Mouse (Mus musculus) thymus, postnatal 0 days (tissue): ENCODE data around the gene Gucy1a1. TPM values are rescaled to one million over a fixed set of nuclear protein-coding genes. Genes with fewer than 3 reads are reported as not detected.
A peak's percentile ranks its signal among the peaks of the same experiment; 100 is the strongest.
"Not testable (repeated sequence)": the region's sequence is repeated elsewhere in the genome, so short reads cannot be mapped to it uniquely, and the experiment has no call there.

Experiments
- DNase-seq: peaks from one replicate; pipeline ENCODE4 v3.0.0-alpha.2; 2015; ENCODE audit warnings: low spot score
- polyA plus RNA-seq: library from polyadenylated mRNA; unstranded; fragments of >200 nt; fragmentation: Nextera tagmentation; extraction: Ambion mirVana; gene quantifications from 2 replicates; pipeline ENCODE4 v1.2.1, GENCODE M21; 2015

Gucy1a1 gene
- polyA plus RNA-seq = 2.8 and 2.9 TPM in 2 replicates

DNA sequence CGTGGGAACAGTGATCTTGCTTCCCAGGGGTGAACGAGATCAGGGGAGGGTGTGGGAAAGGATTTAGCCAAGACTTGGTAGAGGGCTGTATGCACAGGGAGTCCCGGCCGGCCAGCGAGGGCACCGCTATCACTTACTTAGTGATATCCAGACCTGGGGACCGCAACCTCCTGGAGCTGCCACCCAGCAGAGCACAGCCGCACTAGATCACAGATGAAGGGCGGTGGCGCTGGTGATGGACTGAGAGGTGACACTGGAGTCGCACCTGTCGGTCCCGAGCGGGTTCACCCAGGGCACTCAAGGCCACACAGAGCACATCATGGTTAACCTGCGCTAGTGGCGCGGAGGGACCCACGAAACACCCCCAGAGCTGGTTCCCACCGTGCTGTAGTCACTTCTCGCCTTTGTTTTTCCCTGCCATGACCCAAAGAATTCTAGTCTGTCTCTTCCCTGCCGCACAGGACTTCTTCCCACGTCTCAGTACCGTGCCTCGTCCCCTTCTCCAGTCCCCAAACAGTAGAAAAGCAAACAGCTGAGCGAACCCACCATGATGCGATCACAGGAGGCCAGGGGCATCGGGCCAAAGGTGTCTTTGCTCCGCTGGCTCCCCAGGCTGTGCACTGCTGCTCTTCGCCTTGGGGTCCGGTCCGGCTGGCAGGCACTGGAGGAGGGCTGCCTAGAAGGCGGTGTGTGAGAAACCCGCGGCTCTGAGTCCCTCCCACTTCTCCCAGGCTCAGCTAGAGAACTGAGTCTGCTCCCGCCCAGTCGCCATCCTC is at the start of gene Gucy1a1:
TSS of gene Gucy1a1 (minus strand) at position 664 of the 776 bp plus-strand sequence.
- DNase-seq = peak; percentile 3

DNA sequence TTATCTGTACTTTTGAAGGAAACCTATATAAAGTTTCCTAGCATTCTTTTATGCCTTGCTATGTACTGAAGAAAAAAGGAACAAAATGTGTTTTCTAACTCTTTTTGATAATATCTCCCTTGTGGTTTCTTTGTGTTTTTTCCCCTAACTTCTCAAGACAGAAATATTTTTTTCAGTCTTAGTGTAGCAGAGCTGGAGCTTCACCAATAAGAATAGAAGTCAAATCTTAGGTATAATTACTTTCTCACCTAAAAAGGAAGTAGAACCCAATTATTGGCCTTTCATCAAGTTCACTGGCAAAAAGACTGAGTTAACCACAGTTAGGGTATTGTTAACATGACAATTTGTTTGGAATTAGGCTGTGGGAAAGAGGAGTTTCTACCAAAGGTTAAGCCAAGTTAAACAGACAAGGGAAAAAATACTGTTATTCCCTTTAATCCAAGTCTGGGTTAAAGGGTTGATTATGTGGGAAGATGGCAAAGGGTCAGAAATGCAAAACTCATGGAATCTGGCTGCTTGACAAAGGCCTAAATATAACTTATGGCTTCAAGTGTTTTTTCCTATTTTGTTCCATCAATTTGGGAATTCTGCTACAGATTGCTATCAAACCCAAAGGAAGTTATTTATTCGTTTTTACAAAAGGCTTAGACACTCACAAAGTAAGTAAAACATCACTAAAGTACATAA is 46.1 kb upstream of the Gucy1a1 start:
- no peak for DNase-seq

DNA sequence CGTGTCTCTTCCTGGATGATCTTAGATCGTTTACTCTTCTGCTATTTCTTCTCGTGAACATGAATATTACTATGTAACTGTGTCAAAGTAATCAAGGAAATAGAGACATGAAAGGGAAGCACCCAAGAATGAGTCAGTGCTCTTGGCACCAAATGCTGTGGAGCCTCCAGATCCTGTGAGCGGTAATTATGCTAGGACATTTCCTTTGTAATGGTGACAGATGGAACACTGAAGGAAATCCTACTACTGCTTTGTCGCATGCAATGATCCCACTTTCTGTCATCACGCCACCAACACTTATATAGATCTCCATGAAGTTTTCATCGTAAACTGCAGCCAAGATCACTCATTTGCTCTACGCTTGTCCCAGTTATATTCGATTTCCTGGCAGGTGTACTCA is 40.0 kb upstream of the Gucy1a1 start:
- no peak for DNase-seq

DNA sequence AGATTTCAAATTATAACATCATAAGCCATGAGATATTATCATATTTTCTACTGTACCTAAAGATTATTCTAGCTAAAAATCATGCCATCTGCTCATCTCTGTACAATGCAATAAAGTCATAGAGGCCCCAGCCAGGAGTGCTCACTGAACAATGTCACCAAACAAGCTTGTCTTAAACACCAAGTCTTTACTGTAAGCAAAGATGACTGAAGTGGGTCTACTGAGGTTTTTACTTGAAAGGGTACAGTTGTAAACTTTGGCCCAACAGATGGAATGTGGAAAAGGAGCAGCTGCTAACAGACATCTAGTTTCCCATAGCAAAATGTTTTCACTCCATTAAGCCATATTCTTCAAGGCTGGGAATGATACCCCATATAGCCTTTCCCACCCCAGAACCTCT is 35.9 kb upstream of the Gucy1a1 start:
- no peak for DNase-seq

DNA sequence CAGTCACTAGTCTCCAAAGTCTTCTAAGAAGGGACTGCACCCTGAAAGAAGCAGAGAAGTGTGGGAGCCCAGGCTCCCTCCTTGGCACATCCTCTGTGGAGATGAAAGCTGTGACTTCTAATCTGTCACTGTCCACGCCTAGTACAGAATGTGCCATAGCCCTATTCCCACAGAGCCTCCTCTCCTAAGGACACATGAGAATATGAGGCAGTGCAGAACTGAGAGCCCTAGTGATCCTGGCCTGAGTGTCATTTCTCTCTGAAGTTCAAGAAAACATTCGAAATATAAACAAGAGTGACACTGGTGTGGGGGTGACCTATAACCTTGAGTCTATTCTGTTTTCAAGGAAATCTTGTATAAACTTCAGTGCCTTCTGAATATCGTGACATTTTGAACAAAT is 34.7 kb upstream of the Gucy1a1 start:
- no peak for DNase-seq

DNA sequence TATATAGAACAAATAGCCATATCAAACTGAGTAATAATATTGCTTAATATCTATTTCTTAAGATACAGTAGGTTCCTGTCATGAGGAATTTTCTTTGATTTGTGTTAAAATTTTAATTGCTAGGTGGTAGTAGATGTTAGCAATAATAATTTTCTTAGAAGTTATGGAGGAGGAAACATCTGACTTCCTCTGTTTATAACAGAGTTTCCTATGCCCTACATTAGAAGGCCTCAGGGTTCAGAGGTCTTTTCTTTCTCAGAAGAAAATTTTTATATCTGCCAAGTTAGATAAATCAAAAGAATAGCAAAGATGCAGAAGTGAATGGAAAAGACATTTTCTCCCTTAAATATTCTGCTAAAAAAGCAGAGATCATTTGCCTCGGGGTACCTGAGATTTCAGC is 29.9 kb upstream of the Gucy1a1 start:
- DNase-seq = no peak

DNA sequence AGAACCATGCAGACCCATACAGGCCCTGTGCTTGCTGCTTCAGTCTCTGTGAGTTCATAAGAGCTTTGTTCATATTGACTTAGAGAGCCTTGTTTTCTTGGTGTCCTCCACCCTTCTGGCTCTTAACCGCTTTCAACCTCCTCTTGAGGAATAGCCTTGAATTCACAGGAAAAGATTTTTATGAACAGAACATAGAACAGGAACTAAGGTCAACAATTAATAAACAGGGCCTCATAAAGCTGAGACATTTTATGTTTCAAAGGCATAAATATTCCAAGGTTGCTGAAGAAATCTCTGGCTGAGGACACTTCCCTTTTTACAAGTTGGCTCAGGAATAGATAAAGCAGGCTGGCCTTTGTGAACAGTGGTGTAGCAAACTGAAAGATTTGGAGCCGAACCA is 21.5 kb upstream of the Gucy1a1 start:
- no peak for DNase-seq

DNA sequence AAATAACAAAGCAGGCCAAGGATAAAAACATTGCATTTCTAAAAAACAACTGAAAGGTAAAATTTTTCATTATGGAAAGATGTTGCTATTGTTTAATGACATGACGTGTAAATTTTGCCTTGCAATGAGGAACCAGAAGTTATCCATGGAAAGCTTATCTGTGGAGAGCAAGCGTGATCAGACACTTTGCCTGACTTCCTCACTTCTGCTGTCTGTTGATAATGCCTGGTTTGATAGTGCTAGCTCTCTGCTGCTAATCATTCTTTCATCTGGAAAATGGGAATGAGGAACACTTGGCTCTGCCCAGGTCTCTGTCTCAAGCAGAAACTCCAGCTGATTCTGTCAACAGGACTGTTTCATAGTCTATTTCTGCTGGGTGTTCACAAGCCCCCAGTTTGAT is 20.3 kb upstream of the Gucy1a1 start:
- no peak for DNase-seq

DNA sequence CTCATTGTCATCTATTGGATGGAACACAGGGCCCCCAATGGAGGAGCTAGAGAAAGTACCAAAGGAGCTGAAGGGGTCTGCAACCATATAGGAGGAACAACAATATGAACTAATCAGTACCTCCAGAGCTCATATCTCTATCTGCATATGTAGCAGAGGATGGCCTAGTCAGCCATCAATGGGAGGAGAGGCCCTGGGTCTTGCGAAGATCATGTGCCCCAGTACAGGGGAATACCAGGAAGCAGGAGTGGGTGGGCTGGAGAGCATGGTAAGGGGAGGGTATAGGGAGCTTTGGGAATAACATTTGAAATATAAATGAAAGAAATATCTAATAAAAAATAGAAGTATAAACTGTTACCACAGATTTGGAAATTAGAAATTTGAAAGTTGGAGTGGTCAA is 17.4 kb upstream of the Gucy1a1 start:
- DNase-seq = not testable (repeated sequence)

DNA sequence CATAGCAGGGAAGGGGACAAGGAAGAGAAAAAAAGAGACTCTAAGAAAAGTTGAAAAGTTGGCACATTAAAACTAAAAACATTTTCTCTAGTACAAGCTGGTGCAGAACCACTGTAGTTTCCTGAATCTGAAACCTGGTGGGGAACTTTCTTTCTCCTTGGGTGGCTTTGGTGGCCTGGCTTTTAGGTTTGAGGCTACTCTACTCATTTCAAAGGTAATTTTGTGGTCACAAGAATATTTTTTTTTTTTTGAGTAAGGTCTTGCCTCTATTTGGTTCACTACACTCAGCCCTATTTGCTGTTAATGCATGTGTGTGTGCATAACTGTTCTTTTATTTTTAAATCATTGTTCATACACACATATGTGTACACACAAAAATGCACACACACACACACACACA is 389 bp upstream of the Gucy1a1 start:
- DNase-seq = no peak

DNA sequence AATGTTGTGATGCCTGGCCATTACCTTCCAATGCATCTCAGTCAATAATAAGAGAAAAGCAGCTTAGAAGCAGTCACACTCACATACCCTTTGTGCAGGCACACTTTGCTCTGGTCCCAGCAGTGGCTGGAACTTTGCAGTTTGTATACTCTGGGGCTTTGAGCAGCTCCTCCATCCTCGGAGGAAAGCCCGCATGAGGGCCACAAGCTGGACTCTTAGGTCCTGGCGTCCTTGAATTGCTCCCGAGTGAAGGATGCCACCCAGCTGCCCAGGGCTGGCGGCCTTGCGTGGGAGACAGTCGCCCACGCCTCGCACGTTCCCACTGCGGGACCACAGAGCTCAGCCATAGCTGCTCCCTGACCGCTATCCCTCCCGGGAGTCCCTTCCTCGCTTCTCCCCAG is 864 bp downstream of the Gucy1a1 start:
- DNase-seq = no peak

DNA sequence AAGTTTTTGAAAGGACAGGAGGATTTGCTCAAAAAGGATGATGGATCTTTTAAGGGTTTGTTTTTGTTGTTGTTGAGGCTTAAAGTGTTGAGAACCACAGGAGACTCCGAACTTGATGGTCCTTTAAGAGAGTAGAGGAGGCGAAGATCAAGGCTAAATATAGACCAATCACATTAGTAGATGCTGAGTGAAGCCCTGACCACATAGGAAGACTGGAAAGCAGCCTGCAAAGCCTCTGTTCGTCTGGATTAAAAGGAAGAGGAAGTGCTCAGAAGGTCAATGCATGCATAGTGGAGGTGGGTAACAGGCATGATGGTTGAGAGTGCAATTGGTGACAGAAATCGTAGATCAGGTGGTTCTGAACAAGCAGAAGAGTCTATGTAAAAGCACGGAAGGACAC is 4.8 kb downstream of the Gucy1a1 start:
- no peak for DNase-seq

DNA sequence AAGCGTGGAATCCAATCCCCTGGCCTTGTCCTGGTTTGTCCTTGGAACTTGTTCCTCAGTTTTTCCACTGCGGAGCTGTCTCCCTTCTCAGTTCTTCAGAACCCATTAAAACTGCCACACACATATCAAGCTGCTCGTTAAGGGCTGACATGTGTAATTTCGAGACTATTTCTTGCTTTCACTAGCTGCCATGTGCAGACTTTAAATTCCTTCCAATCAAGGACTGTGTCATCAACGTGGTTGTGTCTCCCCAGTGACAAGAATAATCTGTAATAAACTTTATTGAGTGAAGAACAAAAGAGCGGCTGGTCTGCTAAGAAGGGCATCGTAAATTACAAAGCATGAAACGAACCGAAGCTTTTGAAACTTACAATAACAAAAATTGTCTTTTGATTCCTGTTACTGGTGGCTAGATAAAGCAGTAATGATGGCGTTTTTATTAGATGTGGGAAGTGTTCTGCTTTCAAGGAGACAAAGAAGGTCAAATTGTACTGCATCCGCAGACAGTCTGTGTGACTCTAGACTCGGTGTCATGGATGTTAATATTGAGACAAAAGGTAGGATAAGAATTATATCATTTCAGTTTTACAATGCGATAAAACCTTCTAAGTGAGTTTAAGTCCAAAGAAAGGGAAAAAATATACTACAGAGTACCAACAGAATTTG is 7.5 kb downstream of the Gucy1a1 start:
- DNase-seq = no peak

DNA sequence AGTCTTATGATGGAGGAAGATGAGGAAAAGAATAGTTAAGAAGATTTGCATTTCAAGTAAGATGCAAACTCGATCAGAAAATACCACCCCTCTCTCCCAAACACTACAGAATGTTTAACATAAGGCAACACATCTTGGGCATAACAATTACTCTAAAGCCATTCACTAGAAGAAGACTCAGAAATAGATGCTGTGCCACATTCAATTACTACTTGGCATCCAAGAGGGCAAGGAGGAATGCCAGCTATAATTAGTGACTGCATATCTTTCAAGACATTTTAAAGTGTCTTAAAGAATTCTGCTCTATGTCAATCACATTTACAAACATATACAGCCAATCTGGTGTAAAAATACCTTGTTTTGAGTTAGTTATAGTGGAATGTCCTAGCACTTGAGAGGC is 10.1 kb downstream of the Gucy1a1 start:
- DNase-seq = no peak

DNA sequence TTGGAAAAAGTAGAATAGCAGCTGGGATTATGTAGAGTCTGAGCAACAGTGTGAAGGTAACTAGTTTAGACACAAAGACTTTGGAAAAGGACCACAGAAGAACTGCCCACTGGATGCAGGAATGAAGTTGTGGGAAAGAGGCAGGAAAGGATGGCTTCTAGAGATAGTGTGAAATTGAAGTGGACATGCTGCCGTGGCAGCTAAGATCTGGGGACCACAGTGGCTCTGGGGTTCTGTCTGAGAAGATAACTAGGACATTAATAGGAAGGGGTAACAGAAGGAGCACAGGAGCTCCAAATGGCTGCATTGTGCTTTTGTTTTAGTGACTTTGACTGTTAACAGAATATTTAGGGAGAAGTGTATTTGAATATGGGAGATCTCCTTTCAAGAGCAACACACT is 16.3 kb downstream of the Gucy1a1 start:
- DNase-seq = no peak

DNA sequence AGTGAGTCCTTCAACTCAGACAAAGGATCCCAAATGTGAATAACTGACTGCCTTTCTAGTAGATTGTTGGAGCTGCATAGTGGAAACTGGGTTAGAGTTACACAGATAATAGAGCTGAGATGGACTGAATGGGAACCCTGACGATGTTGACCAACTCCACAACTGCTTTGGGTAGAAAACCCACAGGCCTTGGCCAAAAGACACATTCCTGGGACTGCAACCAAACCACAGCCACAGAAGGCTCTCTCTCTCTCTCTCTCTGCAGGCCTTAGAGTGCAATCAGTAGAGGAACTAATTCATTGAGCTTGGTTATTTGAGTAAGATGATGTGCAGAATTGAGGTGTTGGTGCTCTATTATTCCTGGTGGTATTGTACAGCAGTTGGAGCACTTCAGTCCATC is 21.0 kb downstream of the Gucy1a1 start:
- no peak for DNase-seq

DNA sequence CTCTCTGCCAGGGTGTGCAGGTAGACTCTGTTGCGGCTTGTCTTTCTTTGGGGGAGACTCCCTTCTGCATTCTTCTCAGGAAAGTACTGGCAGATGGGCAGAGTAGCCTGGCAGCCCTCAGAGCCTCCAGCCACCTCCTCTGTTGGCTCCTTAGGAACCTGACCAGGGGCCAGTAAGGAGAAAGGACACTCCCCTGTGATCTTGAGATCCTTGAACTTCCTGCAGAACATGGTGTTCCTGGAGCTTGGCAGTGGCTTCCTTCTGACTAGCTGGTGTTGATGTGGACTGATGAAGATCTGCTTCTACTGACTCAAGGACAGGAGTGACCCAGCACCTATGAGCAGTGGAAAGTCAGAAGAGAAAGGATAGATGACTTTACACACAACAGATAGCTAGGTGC is 26.7 kb downstream of the Gucy1a1 start:
- no peak for DNase-seq

DNA sequence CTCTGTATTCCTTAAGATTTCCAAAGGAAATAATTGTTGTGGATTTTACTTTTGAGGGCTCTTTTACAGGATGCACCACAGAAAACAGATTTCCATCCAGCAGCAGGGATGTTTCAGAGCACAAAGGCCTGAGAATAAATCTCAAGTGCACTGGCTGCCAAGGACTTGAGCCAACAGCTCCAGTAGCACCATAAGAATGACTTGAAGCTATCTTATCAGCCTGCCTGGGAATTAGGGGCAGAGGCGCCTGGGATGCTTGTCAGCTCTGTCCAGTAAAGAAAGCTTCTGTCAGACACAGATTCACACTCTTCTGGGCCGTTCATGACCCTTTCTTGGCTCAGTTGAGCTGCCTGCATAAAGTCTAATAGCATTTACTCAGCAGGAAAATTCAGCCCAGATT is 33.1 kb downstream of the Gucy1a1 start:
- no peak for DNase-seq

DNA sequence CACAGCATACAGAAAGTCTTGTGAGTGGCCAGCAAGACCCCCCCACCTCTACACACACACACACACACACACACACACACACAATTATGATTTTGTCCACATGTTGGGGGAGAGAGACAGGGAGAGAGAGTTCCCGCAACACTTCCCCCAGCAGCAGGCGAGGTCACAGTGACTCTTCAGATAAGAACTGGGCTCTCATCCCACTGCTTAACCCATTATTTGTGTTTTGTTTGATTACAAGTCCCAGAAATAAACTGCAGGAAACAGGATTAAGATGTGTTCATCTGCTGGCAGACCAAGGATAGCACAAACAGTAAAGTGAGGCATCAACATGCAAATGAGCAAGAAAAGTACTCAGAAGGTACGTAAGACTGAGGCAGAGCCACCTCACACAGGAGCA is 33.6 kb downstream of the Gucy1a1 start:
- DNase-seq = no peak

DNA sequence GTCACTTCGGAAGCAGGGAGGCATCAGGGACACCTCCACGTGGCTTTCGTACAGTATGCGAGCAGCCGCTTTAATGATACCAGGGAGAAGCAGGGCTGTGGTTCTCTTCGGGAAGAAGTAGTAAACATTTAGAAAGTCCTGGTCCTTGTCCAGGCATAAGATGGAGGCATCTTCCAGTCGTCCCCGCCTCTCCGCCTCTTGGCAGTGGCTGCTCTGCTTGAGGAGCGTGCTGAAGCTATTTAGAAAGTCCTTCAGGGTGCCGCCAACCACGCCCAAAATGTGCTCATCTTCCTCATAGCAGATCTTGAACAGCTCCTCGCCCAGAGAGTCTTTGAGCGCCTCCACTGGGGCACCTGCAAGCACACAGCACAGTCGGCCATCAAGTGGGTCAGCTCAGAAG is 36.6 kb downstream of the Gucy1a1 start:
- DNase-seq = no peak

DNA sequence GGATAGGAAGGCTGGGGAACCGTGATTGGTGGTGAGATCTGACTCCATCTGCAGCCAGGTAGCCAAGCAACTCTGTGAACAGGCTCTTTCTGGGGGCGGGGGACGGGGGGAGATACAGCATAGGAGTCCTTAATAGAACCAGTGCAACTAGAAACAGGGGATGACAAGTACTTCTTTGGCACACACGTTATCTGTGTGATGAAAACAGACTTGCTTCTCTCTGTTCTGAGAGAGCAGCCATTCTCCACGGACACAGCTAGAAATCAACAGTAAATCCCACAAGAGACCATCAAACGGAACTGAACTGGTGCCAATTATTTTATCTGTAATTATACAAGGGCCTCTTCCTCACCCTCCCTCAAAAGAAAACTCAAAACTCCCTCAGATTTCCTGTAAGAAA is 41.4 kb downstream of the Gucy1a1 start:
- DNase-seq = no peak

DNA sequence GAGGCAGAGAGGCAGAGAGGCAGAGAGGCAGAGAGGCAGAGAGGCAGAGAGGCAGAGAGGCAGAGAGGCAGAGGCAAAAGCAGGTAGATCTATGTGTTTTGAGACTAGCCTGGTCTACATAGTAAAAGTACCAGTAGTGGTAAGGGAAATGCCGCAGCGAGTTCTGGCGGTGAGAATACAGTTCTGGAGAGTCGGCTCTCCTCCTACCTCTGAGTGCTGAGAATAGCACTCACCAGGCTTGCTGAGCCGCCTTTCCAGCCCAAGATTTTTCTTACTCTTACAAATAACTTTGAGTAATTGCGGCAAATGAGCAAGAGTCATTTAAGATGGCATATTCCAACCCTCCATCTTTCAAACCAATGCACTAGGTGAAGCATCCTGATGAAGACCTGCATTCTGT is 46.5 kb downstream of the Gucy1a1 start:
- DNase-seq = no peak

DNA sequence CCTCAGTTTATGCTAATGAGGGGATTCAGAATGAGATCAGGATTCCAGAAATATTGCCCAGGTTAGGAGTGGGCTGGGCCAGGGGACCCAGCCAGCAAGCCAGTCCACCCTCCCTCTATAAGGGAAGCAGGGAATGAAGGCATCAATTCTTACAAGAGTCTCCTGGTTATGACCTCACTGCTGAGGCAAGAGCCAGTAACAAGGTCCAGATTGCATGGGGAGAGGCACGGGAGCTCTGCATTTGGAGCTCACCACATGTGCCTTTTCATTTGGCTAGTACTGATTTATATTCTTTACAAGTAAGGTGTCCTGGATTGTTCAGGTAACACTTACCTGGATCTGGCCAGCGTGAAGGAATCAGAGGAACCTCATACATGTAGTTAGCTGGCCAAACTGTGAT is 48.8 kb downstream of the Gucy1a1 start:
- DNase-seq = no peak
